Mouse (Mus musculus) thymus, postnatal 10 days (tissue): ENCODE results near the gene Prss35.
A peak's percentile ranks its signal among the peaks of the same experiment; 100 is the strongest.

Experiments
- DNase-seq, 2 experiments: peaks; one replicate each; pipeline ENCODE4 v3.0.0; 2021; ENCODE audit warnings: low spot score in 2 of 2

Prss35 gene

DNA sequence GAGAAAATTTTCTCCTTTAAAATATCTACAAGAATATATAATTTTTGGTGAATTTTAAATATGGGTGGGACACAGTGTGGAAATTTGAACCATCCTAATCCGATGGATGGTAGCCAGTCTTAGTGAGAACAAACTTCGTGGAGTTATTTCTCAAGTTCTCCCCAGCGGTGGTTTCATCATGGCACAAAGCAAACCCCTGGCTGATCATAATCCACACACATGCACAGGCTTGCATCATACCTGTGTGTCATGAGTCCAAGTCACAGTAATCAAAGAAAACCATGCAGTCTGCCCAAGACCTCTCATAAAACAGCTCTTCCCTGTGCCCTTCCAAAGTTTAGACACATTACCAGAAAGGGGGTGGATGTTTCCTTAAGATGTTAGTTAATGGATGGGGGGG is 13.6 kb upstream of the Prss35 start:
- no peak for DNase-seq

DNA sequence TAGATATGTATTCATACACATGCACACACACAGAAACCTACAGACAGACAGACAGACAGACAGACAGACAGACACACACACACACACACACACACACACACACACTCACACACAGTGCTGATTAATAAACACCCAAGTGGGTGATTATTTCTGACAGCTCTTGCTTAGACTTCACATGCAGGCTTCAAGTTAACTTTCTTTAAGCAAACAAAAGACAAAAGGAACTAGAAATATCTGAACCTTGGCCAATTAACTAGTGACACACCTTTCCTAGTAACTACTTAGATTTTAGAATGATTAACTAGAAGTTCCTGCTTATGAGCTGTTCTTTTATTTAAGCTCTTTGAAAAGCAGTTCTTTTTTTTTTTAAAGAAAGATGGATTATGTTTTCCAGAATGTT is 9.1 kb upstream of the Prss35 start:
- DNase-seq: no peak

DNA sequence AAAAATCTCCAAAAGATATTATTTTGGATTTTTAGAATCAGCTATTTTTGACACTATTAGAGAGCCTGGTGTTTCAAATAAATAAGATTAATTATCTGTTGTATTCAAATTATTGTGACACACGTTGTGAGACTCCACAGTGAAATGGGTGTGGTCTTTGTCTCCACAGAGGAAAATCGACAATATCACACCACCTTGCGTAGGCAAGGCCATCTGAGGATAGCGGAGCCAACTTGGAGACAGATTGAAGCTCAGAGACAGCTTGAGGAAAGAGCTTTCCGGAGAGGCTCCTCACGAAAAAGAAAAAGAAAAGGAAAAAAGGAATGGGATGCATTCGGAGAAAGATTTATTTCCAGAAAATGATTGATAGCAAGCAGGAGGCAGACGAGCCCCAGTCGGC is 8.7 kb upstream of the Prss35 start:
- no peak for DNase-seq

DNA sequence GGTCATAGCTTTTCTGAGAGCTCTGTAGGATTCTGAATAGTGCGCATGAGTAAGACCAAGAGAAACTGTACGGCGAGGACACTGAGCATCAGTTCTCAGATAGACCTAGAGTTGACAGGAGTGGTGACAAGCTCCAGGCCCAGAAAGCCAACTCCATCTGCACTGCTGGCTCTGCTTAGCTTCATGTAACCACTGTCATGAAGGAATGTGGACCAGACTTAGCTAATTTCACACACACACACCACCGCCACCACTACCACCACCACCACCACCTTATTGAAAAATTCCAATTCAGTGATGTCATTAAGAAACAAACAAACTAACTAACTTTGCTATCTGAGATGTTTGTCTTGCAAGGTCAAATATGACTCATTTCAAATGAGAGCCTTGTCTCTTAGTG is 6.5 kb upstream of the Prss35 start:
- no peak for DNase-seq

DNA sequence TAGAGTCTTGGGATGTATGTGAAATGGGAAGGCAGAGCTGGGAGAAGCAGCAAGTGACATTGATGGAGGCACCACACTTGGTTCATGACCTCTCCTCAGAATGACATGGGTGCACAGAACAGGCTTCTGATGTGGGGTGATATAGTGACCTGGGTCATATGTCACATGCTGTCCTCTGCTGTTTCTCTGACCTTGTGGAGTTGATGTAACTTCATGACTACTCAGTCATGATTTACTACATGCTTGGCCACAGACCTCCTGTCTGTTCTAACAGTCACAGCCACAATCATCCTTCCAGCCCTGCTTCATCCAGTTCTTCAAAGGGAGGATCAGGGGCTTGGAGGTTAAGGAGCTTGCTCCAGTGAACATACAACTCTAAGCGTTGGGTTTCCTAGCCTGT is 5.4 kb upstream of the Prss35 start:
- no peak for DNase-seq

DNA sequence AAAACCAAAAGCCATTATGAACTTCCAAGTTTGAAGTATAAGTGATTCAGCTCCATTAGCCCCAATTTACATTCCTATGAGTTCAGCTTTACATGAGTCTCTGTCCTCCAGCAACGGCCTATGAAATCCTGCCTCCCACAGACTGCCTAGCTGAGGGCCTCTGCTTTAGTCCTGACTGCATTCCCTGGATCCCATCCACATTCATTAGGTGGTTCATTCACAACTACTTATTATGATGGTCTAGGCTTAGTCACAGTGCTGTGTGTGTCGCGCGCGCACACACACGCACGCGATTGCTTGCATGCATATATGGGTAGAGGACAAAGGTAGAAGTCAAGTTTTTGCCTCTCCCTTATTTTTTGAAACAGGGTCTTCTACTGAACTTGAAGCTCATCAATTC is 4.6 kb upstream of the Prss35 start:
- DNase-seq: no peak

DNA sequence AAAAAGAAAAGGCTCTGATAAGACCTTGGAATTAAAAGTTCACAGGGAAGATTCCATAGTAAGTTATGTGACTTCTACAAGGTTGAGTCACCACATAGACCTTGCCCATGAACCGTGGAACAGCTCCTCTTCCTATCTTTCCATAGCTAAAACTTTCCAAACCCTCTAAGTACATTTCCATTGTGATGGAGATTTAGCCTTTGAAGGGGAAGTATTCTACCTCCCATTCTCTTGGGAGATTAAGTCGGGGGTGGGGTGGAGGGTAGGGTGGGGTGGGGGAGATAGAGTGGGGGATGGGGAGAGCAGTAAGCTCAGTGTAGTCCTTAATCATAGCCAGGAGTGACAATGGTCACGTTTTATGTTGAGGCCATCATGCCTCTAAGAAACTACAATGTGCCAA is 3.5 kb upstream of the Prss35 start:
- no peak for DNase-seq

DNA sequence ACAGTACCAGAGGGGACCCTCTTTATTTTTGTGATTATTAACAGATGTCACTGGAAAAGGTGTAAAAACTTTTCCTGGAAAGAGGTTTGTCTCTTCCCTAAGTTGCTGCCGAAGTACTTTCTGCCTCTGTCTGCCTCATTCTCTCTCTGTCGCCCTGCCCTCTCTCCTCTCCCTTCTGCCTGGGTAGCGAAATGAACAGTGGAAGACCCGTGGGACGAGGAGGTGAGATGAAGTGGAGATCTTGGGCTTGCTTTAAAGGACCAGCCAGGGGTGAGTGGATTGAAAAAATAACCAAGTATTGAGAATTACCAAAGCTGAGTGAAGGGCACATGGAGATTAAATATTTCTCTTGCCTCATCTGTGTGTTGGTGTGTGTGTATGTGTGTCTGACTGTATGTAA is 592 bp downstream of the Prss35 start:
- DNase-seq: no peak

DNA sequence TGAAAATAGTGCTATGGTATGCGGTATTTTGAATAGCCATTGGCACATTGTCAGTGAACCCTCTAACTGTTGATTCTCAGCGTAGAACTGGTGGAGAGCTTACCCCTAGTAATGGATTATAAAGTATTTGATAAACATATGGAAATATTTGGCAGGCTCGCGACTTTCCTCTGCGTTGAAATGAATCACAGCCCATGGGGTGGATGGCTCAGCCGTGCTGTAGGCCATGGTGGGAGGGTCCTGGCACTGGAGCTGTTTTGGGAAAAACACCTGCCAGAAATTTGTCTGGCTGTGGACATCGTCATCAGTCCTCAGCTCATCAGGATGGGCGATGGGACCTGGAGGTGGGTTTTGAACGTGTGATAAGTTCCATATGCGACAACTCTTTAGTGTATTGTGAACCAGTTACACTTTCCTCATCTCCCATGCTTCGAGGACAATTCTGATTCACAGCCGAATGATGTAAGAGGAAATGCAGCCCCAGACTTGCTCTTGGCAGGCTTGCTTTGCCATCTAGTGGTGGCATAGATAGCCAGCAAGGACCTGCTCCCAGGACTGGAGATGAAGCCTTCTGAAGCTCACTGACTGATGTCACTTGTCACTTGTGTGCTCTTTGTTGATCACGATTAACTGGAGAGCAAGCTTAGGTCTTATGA is 2.6 kb downstream of the Prss35 start:
- DNase-seq: peak; percentile 7 to 31

DNA sequence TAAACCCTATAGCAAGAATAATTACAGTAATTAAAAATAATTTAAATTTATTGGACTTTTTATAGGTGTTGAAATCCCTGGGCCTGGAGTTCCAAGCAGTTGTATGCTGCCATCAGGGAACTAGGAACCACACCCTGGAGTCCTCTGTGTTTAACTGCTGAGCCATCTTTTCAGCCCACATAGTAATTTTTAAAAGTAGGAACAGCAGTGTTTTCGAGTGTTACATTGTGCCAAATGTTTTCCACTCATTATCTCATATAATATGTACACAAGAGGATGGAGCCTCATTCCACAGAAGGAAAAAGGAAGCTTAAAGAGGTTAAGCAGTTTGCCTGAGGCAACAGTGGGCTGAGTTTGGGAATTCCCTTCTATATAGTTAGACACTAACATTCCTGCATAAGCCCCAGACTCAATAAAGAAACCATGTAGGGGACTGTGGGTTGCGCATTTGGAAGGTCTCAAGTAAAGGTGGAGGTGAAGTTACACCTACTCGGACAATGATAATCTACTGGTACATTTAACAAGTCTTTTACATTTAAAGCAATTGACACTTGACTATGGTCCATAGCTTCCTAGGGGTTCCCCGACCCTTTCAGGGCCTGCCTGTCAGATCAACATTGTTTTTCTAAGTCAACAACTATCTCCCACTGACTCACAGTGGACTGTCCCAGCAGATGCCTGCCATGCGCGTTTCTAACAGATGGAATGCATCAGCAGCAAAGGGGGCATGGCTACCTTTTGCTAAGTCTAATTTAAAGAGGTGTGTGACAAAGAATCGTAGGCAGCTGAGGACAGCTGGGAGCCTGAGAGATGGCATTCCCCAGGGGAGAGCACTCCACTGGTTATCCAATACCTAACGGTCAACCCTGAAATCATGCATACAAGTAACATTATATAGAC is 19.3 kb downstream of the Prss35 start:
- no peak for DNase-seq

DNA sequence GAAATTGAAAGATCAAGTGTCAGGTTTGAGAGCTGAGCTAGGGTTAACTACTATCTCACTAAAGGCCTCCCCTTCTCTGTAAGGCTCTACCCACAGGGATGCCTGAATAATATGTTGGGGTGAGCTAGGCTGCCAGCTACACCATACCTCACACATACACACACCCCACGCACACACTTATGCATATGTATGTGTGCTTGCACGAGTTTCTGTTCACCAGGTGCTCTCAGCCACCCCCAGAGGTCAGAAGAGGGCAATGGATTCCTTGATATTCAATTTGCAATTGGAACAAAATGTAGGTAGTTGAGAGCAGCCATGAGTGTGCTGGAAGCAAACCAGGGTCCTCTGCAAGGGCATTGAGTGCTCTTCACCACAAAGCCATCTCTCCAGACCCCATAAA is 20.6 kb downstream of the Prss35 start:
- no peak for DNase-seq

DNA sequence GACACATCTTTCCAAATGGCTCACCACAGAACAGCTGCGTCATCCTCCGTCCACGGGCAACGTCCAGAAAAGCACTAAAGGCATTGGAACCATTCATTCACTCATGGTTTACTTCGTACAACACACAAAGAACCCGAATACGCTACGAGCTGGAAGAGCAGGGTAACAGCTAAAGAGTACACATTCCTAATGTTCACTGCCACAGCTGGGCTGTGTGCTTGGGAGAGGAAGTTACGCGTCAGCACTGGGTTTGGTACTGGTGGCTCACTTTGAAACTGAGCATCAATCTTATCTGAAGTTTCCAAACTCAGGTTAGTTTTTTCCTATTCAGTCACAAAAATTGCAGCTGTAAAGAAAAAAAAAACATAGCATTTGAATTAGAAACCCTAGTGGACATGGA is 23.5 kb downstream of the Prss35 start:
- DNase-seq: no peak

DNA sequence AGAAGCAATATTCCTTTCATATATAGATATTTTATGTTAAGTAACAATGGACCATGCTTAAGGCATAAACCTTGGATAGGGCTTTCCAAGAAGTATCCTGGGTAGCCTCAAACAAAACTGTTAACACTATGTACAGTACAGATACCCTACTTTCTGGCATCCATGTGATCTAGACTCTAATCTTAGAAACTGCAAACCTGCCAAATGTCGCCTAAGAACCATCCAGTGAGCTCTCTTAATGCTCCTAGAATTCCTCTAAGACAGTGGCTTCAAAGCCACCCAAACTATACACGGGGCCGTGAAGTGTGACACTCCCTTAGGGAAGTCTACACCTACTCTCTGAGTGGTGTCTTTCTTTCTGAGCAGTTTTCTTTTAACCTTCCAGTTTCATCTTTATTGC is 29.4 kb downstream of the Prss35 start:
- no peak for DNase-seq

DNA sequence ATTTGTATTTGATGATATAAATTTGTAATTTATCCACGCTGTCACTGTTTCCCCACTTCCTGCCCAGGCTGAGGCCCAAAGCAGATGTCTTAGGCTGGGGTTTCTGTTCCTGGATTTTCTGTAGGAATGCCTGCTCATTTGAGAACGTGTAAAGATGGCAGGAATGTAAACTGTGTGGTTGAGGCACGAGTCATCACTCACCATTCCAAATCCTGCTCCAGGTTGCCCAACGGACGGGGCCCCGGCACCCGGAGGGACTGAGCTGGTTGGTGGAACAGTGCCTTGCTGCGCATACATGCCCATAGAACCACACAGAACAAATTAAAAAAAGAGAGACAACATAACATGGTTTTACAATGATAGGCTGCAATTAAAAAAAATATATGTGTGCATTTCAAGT is 30.5 kb downstream of the Prss35 start:
- no peak for DNase-seq

DNA sequence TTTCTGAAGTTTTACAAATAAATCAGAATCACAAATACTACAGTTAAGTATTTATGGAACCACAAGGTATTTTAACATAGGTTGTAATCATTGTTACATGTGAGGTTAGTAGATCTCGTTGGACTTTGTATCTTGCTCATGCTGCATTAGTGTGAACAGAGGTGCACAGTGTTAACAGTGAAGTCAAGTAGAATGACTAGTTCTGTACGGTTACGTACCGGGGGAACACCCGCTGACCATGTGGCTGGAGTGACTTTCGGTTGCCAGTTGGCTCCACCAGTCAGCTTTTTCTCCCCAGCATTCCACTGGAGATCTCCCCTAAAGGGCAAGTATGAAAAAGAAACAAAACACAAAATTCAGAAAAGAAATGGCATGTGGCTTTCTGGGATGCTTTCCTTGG is 31.9 kb downstream of the Prss35 start:
- no peak for DNase-seq

DNA sequence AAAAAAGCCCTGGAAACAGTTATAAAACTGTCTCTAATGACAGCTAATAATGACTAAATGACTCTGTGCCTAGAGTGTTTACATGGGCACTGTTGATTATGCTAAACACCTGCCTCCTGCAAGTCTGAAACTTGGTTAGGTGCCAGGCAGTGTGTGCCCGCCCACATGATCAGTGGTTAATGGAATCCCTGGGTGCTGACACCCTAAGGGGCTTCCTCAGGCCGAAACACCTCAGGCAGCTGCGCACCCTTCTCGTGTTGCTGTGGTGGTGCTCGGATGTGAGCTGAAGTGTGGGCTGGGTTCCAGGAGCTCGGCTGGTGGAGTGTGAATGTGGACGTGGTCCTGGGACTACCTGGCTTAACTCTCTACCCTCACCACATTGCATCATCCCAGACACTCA is 33.9 kb downstream of the Prss35 start:
- DNase-seq: no peak

DNA sequence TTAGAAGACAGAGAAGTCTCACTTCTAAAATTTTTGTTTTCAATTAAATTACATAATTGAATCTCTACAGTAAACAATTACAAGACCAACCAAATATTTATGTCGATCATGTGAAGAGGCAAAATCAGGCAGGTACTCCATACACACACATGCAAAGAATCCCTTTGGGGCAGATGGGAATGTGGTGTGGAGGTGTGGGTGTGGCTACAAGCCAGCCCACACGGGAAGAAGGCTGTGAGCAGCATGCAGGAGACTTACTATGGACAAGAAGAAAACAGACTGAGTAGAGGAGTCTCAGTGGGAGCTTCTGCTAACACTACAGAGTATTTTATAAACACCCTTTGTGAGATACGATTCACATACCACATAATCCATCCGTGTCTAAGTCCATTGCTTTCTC is 34.8 kb downstream of the Prss35 start:
- no peak for DNase-seq

DNA sequence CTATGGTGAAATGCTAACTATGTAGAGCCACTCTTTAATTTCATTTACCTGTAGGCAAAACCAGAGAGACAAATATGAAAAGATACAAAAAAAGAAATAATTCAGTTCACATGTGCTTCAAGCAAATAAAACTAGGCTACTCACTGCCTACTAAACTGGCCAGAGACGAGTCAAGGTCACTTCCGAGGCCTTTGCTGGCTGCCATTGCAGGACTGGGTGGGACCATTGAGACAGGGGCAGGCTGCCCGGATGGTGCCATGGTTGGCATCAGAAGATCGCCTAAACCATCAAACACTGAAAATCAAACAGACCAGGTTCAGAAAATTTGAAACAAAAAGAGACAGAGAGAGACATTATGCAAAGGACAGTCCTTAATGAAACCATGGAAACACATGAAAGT is 38.0 kb downstream of the Prss35 start:
- no peak for DNase-seq

DNA sequence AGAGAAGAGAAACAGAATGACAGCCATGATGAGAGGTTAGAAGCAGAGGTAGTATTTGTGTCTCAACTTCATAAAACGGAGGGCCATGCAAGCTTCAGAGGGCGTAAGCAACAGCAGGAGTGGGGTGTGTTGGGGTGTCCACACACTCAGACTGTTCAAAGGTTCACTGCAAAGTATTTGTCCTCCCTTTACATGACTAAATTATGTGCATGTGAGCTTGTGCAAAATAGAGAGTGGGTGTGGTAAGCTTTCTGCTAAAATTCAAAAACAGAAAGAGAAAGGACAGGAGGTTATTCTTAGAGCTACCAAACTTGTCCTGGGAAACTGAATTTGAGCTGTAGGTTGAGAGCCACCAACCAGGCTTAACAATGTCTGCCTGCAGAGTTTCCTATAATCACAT is 39.4 kb downstream of the Prss35 start:
- no peak for DNase-seq

DNA sequence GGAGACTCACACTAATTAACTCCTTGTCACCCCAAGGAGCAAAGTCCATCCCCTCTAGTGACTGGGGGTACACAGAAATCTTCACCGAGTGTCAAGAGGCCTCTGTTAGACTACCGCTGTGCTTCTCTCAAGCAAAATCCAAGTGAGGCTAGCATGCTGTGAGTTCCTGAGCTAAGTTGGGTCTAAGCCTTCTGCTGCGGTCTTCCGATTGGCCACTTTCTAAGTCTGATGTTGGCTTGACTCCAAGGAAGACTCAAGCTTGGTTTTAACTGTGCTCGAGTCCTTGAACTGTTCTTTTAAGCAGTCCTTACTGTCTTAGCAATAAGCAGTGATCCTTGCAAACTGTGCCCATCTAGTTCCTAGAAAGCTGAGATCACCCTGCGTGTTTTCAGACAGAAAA is 45.7 kb downstream of the Prss35 start:
- DNase-seq: no peak

DNA sequence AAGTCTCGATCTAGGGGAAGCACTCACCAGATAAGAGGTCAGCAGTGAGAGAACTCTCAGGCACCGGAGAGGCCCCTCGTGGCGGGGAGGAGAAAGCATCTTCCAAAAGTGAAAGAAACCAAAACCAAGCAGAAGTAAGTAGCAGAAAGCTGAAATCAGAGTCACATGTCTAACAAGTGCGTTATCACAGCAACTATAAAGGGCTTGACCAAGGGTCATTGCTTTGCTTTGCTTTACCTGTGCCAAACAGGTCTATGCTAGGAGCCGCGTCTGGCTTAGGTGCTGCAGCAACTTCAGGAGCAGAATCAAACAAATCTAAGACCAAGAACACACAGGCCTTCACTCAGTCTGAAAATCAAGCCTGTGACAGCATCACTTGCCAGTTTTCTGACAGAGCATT is 48.5 kb downstream of the Prss35 start:
- no peak for DNase-seq

DNA sequence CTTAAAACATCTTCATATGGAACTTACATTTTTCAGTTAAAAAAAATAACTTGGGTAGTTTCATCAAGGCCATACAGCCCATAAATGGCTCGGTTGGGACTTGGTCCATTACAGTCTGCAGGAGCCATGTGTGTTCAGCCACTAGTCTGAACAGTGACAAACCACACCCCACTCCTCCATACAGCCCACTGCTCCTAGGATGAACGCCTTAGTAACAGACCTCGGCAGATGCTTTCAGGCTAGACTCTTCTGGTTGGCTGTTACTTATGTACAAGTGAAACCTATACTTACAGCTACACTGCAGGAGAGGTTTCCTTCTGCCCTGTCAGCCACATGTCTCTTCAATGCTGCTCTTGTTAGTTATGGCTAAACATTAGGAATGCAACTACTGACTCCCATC is 51.8 kb downstream of the Prss35 start:
- no peak for DNase-seq

DNA sequence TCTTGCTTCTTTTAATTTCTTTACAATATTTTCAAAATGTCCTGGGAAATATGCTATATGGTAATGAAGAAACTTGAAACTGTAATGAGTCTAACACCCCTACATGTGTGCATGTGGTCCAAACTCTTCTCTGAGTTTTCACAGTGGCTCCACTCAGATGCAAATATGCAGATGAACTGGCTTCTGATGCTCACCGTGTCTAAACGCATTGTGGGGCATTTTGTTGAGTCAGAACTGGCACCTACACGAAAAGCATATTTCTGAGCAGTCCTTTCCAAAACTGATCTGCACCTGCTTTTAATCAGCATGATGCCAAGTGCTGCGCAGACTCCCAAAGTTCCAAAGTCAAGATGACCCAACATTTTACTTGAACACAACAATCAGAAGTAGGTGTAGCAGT is 54.1 kb downstream of the Prss35 start:
- no peak for DNase-seq

DNA sequence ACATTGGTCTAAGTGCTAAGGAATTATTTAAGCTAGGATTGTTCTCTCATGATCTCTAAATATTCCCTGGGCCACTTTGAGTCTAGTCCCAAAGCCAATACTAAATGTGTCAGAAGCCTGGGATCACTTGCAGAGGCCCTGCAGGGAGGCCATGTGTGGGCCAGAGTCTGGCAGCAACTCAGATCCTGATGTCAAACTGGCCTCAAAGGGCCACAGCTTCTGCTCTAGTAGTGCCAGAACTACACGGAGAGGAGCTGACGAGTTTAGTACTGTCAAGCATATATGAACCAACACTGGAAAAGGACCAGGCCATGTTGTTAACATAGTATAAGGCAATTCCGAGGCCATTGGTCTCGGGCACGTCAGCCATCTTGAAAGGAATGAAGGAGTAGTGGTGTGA is 54.7 kb downstream of the Prss35 start:
- no peak for DNase-seq
